Mouse (Mus musculus): ENCODE results near the gene Plbd2.

Plbd2 gene

GRCm38 (mm10) chr5:120516221-120516984, 13.0 kb upstream of the Plbd2 start:
- no peak for TF ChIP-seq GATA4 (IDR thresholded peaks at IDR 0.05; ENCODE audit: insufficient replicate concordance, low read length)

- TF ChIP-seq GATA4 (IDR thresholded peaks at IDR 0.05; ENCODE audit: insufficient replicate concordance, low read length): no peak
Observed at GRCm38 (mm10) chr5:120515451-120515850, 12.0 kb upstream of the Plbd2 start.

- no peak for TF ChIP-seq GATA4 (IDR thresholded peaks at IDR 0.05; ENCODE audit: insufficient replicate concordance, low read length)
Observed at GRCm38 (mm10) chr5:120514754-120515153, 11.3 kb upstream of the Plbd2 start.

GRCm38 (mm10) chr5:120514031-120514677, 10.7 kb upstream of the Plbd2 start:
- TF ChIP-seq GATA4 (IDR thresholded peaks at IDR 0.05; ENCODE audit: insufficient replicate concordance, low read length): peak; percentile 71; the same call in 1 of the 2 replicates

- TF ChIP-seq GATA4 (IDR thresholded peaks at IDR 0.05; ENCODE audit: insufficient replicate concordance, low read length): no peak
Observed at GRCm38 (mm10) chr5:120512911-120513555, 9.6 kb upstream of the Plbd2 start.

GRCm38 (mm10) chr5:120511643-120512220, 8.3 kb upstream of the Plbd2 start:
- no peak for TF ChIP-seq GATA4 (IDR thresholded peaks at IDR 0.05; ENCODE audit: insufficient replicate concordance, low read length)

- TF ChIP-seq GATA4 (IDR thresholded peaks at IDR 0.05; ENCODE audit: insufficient replicate concordance, low read length): no peak
Observed at GRCm38 (mm10) chr5:120510982-120511642, 7.7 kb upstream of the Plbd2 start, which contains the start of gene Slc8b1. TSS of gene Slc8b1 (plus strand) at chr5:120511168.

GRCm38 (mm10) chr5:120507311-120507710, 3.9 kb upstream of the Plbd2 start:
- no peak for TF ChIP-seq GATA4 (IDR thresholded peaks at IDR 0.05; ENCODE audit: insufficient replicate concordance, low read length)

- TF ChIP-seq GATA4 (IDR thresholded peaks at IDR 0.05; ENCODE audit: insufficient replicate concordance, low read length): no peak
Observed at GRCm38 (mm10) chr5:120506490-120506889, 3.1 kb upstream of the Plbd2 start.

- TF ChIP-seq GATA4 (IDR thresholded peaks at IDR 0.05; ENCODE audit: insufficient replicate concordance, low read length): no peak
Observed at GRCm38 (mm10) chr5:120505781-120506180, 2.4 kb upstream of the Plbd2 start.

GRCm38 (mm10) chr5:120505368-120505767, 1.9 kb upstream of the Plbd2 start:
- TF ChIP-seq GATA4 (IDR thresholded peaks at IDR 0.05; ENCODE audit: insufficient replicate concordance, low read length): no peak

- TF ChIP-seq GATA4 (IDR thresholded peaks at IDR 0.05; ENCODE audit: insufficient replicate concordance, low read length): no peak
Observed at GRCm38 (mm10) chr5:120502675-120503143, 716 bp downstream of the Plbd2 start.

- no peak for TF ChIP-seq GATA4 (IDR thresholded peaks at IDR 0.05; ENCODE audit: insufficient replicate concordance, low read length)
Observed at GRCm38 (mm10) chr5:120502147-120502621, 1.2 kb downstream of the Plbd2 start.

- TF ChIP-seq GATA4 (IDR thresholded peaks at IDR 0.05; ENCODE audit: insufficient replicate concordance, low read length): no peak
Observed at GRCm38 (mm10) chr5:120499202-120499601, 4.2 kb downstream of the Plbd2 start.

GRCm38 (mm10) chr5:120497071-120497470, 6.4 kb downstream of the Plbd2 start:
- no peak for TF ChIP-seq GATA4 (IDR thresholded peaks at IDR 0.05; ENCODE audit: insufficient replicate concordance, low read length)
